Mouse (Mus musculus) E14TG2a.4 (cell line): ENCODE results near the gene Polr3h.

Source experiments
- CTCF ChIP-seq: conservative IDR thresholded peaks from 2 replicates; pipeline ENCODE4 v1.5.1; 2014; ENCODE audit warnings: low read length
- NANOG ChIP-seq: IDR thresholded peaks from 2 replicates; pipeline ENCODE4 v1.6.1; 2014; ENCODE audit warnings: borderline replicate concordance, low read length, mixed read lengths

DNA sequence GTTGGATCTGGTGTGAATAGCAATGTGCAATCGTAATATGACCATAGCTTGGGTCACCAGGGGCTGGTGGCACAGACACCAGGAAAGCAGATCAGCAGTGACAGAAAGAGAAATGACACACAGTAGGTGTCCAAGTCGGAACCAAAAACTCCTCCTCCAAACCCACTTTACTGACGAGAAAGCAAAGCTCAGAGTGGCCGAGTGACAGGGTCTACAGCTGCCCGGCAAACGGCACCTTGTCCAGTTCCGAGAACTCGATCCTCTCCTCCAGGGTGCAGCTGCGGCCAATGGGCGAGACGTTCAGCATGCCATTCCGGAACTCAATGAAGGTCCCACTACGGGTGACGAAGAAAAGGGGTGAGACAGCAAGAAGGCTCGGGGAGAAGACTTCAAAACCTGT lies 29.4 kb upstream of the Polr3h start:
- TF ChIP-seq NANOG (no peak), CTCF (no peak)
